Mouse (Mus musculus): Measurements from ENCODE around the gene Smyd3.

DNA sequence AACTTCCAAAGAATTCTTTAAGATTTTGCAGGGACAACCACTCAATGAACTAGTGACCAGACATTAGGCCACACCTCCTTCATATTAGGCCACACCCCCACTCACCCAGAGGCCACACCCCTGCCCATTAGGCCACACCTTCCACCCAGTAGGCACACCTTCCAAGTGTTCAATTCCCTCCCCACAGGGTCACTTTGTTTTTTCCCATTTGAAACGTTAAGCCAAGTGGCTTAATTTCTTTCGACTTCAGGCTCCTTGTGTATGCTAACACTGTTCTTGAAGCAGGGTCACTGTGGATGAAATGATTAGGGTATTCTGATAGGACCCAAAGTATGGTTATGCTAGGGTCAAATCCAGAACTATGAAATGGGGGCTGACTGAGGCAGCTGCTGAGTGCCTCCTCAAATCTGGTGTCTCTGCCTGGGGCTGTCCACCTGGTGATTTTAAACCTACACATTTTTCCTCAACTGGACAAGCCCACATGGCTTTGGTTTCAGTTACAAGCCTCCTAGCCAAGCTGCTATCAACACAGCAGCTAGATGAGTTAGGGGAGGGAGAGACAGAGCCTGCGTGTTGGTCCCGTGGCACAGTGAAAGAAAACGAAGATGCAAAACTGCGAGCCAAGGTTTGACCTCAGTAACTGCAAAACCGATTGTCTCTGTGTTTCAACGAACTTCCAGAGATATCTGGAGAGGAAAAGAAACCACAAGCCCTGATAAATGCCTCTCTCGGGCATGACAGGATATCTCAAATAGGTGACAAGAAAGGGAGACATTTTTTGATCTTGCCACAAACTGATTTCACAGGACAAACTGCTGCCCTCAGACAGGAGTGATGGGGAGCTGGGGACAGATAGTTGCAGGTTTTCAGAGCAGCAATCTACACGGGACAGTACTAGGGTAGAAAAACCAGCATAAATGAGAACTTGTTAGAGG lies 400.8 kb downstream of the Smyd3 start:
- TF ChIP-seq POLR2A (IDR thresholded peaks at IDR 0.05; ENCODE audit: insufficient read depth, low read depth, low read length) (no peak), CTCF (IDR thresholded peaks at IDR 0.05; ENCODE audit: insufficient read depth, low read depth, low read length) (no peak)

All from olfactory bulb, adult 2 months (tissue).